Mouse (Mus musculus) olfactory bulb, adult 2 months (tissue): ENCODE data around the gene Rflna.

Experiments
- CTCF ChIP-seq: fragments of 200-500 bp; IDR thresholded peaks from 2 replicates; pipeline ENCODE4 v1.5.1; 2012; ENCODE audit warnings: low read depth, mild to moderate bottlenecking, low read length, moderate library complexity; ENCODE audit not compliant: insufficient read depth
- POLR2A ChIP-seq: fragments of 200-500 bp; IDR thresholded peaks from 2 replicates; pipeline ENCODE4 v1.6.1; 2012; ENCODE audit warnings: mild to moderate bottlenecking, low read depth, low read length, moderate library complexity; ENCODE audit not compliant: insufficient read depth

GRCm38 (mm10) chr5:124992891-124993290 is 10.1 kb upstream of the Rflna start:
- TF ChIP-seq POLR2A = no peak
- no peak for TF ChIP-seq CTCF
